Mouse (Mus musculus) MEL (cell line): Measurements from ENCODE around the gene Adap2.

ENCODE experiments used
- BHLHE40 ChIP-seq: IDR thresholded peaks from 2 replicates; pipeline ENCODE4 v1.6.1; 2012; ENCODE audit warnings: low read depth, mild to moderate bottlenecking, inconsistent platforms, low read length, improper control_type of control experiment, borderline replicate concordance
- CHD2 ChIP-seq: IDR thresholded peaks from 2 replicates; pipeline ENCODE4 v1.6.1; 2011; ENCODE audit warnings: low read length, improper control_type of control experiment
- CTCF ChIP-seq, 3 experiments: IDR thresholded peaks in 2 of 3; conservative IDR thresholded peaks in 1 of 3; 2 replicates each; pipeline ENCODE4 v1.5.1; 2011 to 2012; ENCODE audit warnings: low read length in 3 of 3, low read depth in 2 of 3, mild to moderate bottlenecking in 2 of 3, improper control_type of control experiment in 1 of 3, inconsistent platforms in 1 of 3, mixed read lengths in 1 of 3, moderate library complexity in 1 of 3; ENCODE audit not compliant: control insufficient read depth in 1 of 3, insufficient read depth in 1 of 3, poor library complexity in 1 of 3, severe bottlenecking in 1 of 3
- E2F4 ChIP-seq: IDR thresholded peaks from 2 replicates; pipeline ENCODE4 v1.6.1; 2011; ENCODE audit warnings: low read depth, low read length, improper control_type of control experiment, borderline replicate concordance
- EP300 ChIP-seq, 2 experiments: IDR thresholded peaks; 2 replicates each; pipeline ENCODE4 v1.6.1; 2011; ENCODE audit warnings: improper control_type of control experiment in 2 of 2, low read length in 2 of 2, low read depth in 1 of 2, mild to moderate bottlenecking in 1 of 2
- GABPA ChIP-seq: IDR thresholded peaks from 2 replicates; pipeline ENCODE4 v1.6.1; 2012; ENCODE audit warnings: low read depth, mild to moderate bottlenecking, inconsistent platforms, low read length, improper control_type of control experiment, moderate library complexity
- GATA1 ChIP-seq: IDR thresholded peaks from 2 replicates; pipeline ENCODE4 v1.6.1; 2011; ENCODE audit warnings: low read depth, low read length, improper control_type of control experiment
- MXI1 ChIP-seq: IDR thresholded peaks from 2 replicates; pipeline ENCODE4 v1.6.1; 2011; ENCODE audit warnings: mild to moderate bottlenecking, low read depth, low read length, improper control_type of control experiment
- POLR2A ChIP-seq, 2 experiments: IDR thresholded peaks; 2 replicates each; pipeline ENCODE4 v1.6.1; 2011 to 2012; ENCODE audit warnings: low read length in 2 of 2, mild to moderate bottlenecking in 2 of 2, control low read depth in 1 of 2, improper control_type of control experiment in 1 of 2, low read depth in 1 of 2, moderate library complexity in 1 of 2; ENCODE audit not compliant: control insufficient read depth in 1 of 2, insufficient read depth in 1 of 2, poor library complexity in 1 of 2
- POLR2AphosphoS2 ChIP-seq: IDR thresholded peaks from 2 replicates; pipeline ENCODE4 v1.6.1; 2011; ENCODE audit warnings: low read length, improper control_type of control experiment
- RCOR1 ChIP-seq: IDR thresholded peaks from 2 replicates; pipeline ENCODE4 v1.6.1; 2012; ENCODE audit warnings: low read depth, mild to moderate bottlenecking, inconsistent platforms, low read length, improper control_type of control experiment
- TCF12 ChIP-seq: IDR thresholded peaks from 2 replicates; pipeline ENCODE4 v1.6.1; 2014; ENCODE audit warnings: low read depth, mild to moderate bottlenecking, inconsistent platforms, low read length, improper control_type of control experiment, moderate library complexity
- USF1 ChIP-seq: IDR thresholded peaks from 2 replicates; pipeline ENCODE4 v1.6.1; 2014; ENCODE audit warnings: low read depth, mild to moderate bottlenecking, inconsistent platforms, low read length, improper control_type of control experiment, moderate library complexity
- ZKSCAN1 ChIP-seq: IDR thresholded peaks from 2 replicates; pipeline ENCODE4 v1.6.1; 2012; ENCODE audit warnings: low read depth, mild to moderate bottlenecking, inconsistent platforms, low read length, improper control_type of control experiment, moderate library complexity

GRCm38 (mm10) chr11:80208465-80208859 is 54.6 kb downstream of the Adap2 start:
- TF ChIP-seq ZKSCAN1 (no peak), POLR2A (IDR thresholded peaks at IDR 0.05; ENCODE audit: control insufficient read depth in 1 of 2, insufficient read depth in 1 of 2, low read depth in 1 of 2, low read length in 2 of 2, poor library complexity in 1 of 2) (no peak), EP300 (IDR thresholded peaks at IDR 0.05; ENCODE audit: low read depth in 1 of 2, low read length in 2 of 2) (no peak), CTCF (IDR thresholded peaks at IDR 0.05 in 2 of 3, conservative IDR thresholded peaks at IDR 0.05 in 1 of 3; ENCODE audit: control insufficient read depth in 1 of 3, insufficient read depth in 1 of 3, low read depth in 2 of 3, low read length in 3 of 3, poor library complexity in 1 of 3, severe bottlenecking in 1 of 3) (no peak), RCOR1 (no peak), USF1 (no peak), GABPA (no peak), GATA1 (no peak), CHD2 (no peak), TCF12 (no peak), MXI1 (no peak), E2F4 (no peak), BHLHE40 (no peak), POLR2AphosphoS2 (no peak)
